Mouse (Mus musculus): Measurements from ENCODE around the gene Ankrd33b.

Gene Ankrd33b

DNA sequence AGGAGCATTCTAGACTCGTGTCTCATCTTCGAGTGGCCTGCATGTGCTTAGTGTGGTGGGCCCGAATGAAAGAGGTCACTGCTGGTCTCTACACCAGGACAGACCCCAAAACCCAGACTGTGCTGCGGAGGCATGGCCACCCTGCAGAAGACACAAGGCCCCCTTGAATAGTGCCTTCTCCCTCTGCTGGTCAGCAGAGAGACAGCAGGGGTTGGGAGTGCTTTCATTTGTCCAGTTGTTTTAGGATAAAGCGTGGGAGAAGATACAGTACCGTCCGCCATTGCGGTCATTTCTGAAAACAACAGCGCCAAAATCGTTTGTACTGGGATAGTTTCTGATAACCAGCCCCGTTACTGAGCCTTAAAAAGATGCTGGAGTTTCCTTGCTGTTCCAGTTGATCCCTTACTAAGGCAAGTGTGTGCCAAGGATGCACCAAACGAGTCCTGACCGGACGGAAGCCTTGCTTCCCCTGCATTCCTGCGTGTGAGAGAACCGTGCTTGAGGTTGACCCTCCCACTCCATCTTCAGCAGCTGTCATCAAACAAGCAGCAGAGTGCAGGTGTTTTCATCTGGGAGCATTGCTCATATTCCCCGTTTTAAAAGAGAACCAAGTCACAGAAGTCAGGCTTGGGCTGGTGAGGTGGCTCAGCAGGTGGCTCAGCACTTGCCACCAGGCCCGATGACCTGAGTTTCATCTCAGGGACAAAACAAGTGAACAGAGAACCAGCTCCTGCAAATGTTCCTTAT, 108.7 kb downstream of the Ankrd33b start:
- DNase-seq, result no peak

DNA sequence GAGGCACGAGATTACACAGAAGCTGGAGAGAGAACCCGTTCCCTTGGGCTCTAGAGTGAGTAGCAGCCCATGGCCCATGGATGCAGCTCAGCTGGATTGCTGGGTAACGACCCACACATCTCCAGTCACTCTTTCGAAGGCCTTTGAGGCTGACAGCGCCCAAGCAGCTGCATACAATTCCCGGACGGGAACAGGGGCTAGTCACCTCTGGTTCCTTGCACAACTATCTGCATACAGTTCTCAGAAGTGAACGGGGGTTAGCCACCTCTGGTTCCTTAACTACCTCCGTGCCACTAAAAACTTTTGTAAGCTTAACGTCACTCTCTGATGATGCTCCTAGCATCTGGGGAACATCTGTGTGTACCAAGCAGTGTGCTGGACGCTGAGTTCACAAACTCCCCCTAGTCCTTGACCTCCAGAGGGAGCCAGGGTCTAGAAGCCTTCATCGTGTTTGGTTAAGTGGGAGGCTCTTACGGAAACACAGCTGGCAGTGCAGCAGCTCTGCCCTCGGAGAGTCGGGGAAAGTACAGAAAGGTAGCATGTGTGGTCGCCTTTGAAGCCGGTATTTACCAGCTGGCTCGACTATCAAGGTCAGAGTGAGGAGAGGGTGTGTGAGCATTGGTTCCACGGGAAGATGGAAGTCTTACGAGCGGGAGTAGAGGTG, 109.4 kb downstream of the Ankrd33b start:
- no peak for DNase-seq

DNA sequence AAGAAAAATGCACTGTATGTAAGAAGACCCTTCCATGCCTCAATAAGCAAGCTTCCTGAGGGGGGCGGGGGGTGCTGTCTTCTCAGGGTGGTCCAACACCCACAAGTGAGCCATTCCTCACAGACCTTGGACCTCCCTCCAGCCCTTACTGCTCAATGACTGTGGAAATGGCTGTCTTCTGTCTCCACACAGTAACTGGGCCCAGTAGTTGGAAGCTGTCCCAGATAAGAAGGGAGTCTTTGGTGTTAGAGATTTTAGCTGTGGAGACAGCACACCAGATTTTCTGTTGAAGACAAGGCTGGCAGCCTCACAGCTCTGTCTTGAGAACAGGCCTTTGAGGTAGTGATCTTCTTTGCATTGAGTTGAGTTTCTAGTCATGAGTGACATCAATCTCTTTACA, 110.2 kb downstream of the Ankrd33b start:
- no peak for DNase-seq

DNA sequence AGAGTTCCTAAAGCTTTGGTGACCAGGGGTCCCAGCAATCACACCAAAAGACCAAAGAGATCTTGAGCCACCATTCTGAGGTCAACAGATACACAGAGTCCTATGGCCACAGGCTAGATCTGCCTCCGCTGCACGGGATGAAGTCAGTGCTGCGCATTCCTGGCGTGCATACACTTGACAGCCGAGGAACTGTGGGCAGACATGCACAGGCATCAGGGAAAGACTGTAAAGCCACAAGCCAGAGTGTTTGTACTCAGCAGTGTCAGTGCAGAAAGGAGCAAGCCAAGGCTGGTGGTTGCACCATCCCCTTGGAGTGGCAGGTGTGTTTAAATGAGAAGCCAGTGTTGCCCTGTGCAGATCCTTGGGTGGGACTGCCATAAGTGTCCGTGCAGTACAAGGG, 111.8 kb downstream of the Ankrd33b start:
- DNase-seq, result no peak

DNA sequence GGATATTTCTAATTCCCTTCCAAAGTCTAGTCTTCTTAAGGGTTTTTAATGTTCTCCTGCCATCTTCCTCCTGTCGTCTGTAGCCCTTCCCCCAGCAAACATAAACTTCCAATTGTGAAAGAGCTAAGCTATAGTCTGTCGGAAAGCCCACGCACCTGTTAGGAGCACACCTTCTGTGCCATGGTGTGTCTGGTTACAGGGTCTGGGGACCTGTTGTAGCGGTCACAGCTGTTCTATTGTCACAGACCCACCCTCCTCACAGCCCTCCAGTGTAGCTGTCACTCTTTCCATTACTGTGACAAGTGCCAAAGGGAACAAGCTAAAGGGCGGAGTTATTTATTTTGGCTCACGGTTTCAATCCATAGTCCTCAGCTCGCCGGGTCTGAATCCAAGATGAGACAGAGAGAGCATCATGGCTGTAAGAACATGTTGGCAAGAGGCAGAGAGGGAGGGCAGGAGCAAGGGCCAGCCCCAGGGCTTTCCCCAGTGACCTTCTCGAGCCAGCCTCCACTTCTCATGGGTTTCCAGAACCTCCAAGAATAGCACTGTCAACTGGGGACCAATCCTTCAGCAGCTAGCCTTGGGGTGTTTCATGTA, 112.5 kb downstream of the Ankrd33b start:
- DNase-seq, result no peak

DNA sequence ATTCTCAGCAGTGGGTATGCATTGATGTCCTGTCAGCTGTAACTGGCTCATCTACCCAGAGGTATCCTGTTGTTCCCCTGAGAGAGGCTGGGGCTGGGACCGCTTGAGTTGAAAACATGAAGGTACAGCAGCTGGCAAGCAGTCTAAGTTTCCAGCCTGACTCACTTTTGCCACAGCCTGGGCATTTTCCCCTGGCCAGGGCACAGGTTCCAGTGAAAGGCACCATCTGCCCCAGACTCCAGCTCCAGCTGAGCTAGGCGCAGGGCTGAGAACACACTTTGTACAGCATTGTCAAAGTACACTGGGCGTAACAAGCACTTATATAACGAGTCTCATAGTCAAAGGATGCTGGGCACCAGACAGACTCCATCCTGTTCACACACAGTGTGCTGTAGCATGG, 113.6 kb downstream of the Ankrd33b start:
- no peak for DNase-seq

DNA sequence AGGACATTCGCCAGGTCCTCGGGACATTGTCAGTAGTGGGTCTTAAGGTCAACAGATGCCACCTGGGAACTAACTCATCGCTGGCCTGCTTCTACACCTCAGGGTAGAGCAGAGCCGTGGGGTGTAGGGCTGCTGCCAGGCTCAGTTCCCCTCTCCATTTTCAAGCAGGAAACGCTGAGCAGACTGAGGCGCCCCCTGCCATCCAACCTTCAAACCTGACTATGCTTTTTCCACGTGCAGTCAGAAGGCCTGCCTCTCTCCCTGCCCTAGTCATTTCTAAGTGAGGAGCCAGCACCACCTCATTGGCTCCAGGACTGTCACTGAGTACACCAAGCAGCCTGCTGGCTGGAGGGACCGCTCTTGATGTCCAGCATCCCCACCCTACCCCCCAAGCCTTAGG, 114.1 kb downstream of the Ankrd33b start:
- DNase-seq, result no peak

DNA sequence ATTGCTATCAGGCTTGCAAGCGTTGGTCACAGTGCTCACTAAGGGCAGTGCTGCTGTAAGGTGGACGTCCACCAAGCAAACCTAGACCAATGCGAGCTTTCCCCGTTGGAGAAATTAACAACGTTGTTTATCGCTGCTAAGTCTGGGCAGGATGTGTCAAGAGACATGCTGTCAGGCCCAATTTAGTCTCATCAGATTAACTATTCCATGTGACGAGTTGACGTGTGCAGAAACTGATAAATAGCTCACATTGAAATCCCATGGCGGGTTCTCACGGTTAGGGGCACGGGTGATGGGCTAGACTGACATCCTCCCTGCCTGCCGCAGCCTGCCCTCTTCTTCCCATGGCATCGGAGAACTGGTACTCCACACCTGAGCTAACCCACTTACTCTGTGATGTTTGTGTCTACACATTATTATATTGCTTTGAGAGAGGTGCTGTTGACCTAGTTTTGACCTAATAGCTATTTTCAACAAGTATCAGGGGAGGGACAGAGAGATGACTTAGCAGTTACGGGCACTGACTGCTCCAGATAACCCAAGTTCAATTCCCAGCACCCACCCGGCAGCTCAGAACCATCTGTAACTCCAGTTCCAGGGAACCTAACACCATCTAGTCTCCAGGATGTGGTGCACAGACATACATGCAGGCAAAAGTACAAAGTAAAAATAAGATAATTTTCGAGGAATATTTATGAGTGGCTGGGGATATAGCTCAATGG, 114.8 kb downstream of the Ankrd33b start:
- no peak for DNase-seq

DNA sequence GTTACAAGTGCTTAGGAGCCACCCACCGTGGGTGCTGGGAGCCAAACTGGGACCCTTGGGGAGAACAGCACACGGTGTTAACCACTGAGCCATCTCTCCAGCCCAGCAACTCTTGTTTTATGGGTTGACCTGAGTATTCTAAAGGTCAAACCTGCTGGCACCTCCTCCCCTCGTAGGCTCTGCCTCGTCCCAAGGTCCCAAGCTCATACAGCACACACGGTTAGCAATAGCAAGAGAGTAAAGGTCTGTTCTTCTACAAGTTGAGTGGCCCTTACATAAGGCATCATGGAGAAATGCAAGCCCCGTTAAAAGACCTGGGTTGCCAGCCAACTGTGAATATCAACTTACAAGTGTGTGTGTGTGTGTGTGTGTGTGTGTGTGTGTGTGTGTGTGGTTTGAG, 116.3 kb downstream of the Ankrd33b start:
- DNase-seq, result no peak

DNA sequence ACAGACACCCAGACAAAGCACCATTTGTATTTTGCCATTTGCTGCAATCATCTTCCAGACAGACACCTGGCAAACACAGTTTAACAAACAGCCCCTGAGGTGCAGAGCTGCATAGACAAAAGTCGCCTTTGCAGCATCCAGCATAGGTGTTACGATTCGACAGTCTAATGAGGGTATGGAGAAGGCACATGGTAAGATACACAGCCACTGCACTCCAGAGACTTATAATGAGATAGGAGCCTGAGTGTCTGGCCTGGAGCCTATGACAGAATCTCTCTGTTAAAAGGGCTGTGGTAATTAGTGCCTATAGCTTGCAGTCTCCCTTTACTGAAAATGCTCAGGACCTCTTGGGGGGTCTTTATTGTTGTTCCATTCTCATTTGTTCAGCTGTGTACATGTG, 116.8 kb downstream of the Ankrd33b start:
- DNase-seq, result no peak

DNA sequence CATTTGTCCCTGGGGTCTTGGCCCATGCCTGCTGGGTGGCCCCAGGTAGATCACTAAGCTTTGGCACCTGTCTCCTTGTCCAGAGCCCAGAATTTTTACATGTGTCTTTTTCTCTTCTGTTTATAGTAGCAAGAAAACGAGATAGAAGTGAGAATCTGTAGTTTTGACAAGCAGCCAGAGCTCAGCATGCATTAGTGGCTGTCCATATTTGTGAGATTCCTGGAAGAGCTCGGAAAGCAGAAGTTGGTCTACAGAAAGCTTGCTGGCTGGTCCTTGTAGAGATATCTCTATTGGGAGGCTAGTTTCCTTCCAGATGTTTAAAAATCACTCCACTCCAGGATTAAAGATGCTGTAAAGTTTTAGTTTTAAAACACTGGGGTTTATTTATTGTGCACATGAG, 117.5 kb downstream of the Ankrd33b start:
- DNase-seq, result no peak

DNA sequence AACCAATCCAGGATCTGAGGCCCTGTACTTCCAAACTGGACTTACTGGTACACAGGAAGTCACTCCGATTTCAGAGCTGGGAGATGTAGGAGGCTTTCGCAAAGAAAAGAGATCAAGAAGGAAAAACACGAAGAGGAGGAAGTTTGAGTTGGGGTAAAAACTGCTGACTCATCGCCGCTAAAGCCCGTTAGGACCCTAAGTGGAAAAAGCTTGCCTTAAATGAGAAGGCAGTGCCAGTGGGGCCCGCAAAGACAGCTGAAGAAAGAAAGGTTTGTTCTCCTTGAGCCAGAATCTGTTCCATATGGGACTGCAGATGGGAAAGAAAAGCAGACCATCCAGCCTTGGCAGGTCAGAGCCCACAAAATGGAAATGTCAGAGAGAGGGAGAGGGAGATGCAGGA, 118.6 kb downstream of the Ankrd33b start:
- DNase-seq, result no peak

DNA sequence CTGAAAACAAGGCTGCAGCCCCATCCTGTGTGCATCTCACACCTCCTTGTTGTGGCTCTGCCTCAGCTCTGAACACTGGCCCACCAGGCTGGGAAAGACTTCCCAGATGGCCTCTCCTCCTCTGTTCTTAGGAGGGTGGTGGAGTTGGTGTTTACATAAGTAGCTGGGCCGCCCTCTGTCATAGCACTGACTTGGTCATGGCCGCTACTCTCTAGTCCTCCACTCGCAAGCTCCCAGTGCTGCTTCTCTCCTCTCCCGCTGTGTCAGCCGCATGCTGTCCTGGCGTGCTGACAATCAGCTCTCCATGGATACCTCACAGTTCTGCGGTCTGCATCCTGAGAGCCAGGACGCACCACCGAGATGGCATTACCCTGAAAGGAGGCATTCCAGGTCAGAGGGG, 120.5 kb downstream of the Ankrd33b start:
- DNase-seq, result peak; percentile 41

DNA sequence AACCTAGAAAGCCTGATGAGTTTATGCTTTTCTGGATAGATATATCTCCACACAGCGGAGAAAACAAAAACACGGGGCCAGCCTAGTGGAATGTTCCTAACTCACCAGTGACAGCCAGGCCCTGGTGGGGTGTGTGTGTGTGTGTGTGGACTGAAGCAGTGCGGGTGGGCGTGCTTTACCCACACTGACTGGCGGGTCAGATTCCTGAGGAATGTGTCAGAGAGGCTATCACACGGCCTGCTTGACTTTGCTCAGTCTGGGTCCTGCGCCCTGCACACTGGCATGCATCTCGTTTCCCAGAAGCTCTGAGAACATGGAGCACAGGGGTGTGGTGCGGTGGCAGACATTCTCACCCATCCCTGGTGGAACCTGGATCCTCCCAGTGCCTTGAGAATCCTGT, 121.6 kb downstream of the Ankrd33b start:
- DNase-seq, result no peak

DNA sequence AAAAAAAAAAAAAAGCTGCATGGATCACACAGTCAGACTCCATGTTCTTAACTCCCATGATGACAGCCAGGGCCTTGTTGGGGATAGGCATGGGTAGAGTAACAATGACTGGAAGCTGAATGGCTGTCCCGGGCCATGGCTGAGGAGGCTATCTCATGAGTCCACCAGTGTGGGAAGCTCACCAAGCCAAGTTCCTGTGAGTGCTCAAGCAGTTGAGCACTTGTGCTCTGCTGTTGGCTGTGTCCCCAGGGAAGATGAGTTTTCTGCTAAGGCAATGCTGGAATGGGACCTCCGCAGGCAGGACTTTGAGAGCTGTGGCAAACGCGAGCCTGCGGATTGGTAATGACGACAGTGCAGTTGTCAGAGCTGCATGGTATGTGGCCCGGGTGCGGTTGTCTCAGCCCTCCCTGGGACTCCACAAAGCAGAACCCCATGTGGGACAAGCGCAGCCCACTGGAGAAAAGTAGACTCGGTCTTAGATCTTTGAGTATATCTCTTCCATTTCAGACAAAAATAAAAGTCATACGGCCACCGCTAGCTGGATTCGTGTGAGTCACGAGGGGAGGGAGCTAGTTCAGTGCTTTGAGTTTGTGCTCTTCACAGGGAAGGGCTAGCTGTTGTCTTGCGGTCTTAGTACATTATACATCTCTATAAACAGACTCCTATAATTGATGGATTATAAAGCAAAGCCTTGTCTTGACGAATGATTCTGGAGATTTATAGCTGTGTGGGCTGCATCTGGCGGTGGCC, 122.7 kb downstream of the Ankrd33b start:
- no peak for DNase-seq

DNA sequence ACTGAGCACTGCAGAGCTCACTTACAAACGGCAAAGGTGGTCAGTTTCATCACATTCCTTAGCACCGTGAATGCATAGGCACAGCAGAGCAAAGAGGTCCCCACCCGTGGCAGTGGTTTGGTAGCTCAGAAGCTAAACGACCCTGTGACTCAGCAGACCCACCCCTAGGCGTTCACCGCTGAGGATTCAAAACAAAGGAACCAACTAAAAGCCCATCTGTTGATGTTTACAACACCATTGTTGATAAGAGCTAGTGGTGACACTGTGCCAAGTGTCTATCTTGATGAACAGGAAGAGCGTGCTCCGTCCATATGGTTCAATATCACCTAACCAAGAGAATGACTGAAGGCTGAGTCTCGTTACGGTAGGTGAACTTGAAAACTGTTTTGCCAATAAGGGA, 124.3 kb downstream of the Ankrd33b start:
- DNase-seq, result no peak
